Mouse (Mus musculus) lung, postnatal 10 days (tissue): ENCODE measurements around the gene Rtel1.

ENCODE experiments used
- DNase-seq: peaks from one replicate; pipeline ENCODE4 v3.0.0; 2021

Rtel1 gene

DNA sequence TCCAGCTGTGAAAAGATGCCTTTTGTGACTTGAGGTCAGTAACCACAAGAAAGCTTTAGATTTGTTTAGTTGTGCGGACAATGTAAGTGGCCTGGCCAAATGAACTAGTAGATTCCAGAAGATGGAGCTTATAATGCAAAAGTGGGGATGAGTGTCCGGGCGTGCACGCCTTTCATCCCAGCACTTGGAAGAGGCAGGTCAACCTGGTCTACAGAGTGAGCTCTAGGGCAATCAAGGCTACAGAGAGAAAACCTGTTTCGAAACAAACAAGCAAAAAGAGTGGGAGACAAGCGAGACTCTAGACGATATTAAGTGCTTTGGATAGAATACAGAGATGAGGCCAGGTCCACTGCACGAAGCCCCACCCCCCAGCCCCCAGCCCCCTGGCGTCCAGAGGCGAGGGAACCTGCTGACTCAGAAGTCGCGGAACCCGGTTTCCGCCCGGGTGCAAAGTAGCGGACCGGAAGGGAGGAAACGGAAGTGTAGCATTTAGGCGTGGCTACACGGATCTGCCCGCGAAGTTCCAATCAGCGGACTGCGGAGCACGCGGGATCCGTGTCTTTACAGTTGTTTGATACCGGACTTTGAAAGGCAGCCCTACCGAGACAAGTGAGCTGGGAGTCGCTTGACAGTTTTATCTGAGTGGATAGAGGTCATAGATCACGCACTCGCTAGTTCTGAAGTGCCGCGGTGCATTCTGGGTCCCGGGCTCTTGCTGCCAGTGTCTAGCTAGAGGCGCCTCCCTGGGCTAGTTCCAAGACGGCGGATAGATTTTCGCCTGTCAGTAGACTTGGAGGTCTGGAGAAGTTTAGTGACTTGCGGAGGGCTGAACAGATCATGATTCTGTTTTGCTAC is at the start of gene Rtel1:
Rtel1 (plus strand) TSS at position 492 of the 855 bp plus-strand sequence.
- DNase-seq: peak; percentile 91

DNA sequence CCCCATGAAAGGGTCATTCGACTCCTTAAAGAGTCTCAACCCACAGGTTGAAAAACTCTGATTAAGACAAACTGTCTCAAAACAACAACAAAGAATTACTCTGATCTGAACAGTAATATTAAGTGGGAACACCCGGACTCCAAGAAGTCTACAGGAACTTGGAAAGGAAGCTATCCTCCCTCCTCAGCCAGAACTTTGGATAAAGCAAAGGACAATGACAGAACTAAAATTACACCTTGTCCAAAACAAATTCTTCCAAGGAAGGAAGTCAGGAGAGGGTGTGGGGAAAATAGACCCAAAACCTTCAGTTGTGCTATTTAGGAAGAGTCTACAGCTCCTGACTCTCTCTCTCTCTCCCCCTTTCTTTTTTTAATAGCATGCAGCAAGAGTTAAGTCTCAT is 47.4 kb upstream of the Rtel1 start:
- DNase-seq: no peak

DNA sequence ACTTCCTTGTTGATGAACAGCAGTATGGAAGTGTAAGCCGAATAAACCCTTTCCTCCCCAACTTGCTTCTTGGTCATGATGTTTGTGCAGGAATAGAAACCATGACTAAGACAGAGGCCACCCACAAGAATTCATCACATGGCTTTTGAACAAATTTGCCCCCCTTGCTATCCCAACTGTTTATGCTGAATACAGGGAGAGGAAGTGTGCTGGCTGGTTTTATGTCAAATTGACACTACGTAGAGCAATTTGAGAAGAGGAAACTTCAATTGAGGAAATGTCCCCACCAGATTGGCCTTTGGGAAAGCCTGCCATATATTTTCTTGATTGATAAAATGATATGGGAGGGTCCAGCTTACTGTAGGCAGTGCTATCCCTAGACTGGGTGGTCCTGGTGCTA is 45.7 kb upstream of the Rtel1 start:
- DNase-seq: no peak

DNA sequence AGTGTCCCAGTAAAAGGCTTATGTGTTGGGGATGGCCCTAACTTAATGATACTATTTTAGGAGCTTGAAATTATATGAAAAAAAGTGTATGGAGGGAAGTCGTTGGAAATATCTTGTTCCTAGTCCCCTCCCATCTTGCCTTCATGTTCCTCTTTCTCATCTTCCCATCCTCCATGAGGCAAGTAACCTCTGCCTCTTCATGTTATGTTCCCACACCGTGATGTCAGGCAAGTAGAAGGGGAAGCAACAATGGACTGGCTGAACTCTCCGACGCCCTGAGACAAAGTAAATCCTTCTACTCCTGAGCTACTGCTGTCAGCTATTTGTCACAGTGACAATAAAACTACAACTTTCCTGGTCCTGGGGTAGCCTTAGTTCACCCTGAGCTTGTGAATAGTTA is 44.9 kb upstream of the Rtel1 start:
- no peak for DNase-seq

DNA sequence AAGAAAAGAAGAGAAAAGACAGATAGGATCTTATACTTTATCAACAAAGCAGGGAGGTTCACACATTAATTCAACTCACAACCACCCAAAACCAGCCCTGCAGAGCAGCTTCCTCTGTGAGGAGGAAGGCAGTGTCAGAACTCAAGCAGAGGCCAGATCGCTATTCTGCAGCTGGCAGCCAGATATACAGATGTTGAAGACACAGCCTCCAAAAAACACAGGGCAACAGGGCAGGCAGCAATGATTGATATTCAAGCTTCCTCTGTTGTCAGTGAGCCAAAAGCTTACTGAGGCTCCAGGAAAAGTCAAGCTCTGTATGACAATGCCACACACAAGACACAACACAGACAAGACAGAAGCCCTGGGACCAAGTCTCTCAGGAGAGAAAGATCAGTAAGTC is 42.8 kb upstream of the Rtel1 start:
- DNase-seq: peak; percentile 62

DNA sequence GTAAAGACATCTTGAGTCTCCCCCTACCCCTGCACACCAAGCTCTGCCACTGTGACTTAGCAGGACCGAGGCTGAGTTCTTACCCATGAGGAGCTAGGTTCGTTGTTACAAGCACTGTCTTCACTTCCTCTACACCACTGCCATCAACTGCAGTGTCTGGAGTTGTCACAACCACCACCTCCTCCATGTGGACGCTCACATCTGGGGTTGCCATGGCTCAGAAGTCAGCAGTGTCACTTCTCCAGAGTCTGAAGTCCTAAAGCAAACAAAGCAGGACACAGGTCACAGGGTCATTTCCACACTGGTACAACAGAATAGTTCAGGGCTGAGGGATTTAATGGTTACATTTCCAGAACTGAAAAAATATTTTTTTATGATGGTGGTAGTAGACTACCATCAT is 41.7 kb upstream of the Rtel1 start:
- DNase-seq: no peak

DNA sequence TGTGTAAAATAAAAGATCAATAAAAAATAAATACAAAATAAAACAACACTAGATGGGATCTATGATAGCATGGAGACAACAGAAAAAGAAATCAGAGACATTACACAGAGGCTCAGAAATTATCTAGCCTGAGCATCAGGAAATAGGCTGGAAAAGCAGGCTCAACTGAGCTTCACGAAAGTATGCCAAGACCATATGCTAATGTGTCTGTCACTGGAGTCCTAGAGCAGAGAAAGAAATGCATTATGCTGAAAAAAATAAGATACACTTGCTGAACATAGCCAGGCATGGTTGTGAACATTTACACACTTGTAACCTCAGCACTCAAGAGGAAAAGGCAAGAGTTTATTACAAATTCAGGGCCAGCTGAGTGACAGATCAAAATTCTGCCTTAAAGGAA is 39.6 kb upstream of the Rtel1 start:
- no peak for DNase-seq

DNA sequence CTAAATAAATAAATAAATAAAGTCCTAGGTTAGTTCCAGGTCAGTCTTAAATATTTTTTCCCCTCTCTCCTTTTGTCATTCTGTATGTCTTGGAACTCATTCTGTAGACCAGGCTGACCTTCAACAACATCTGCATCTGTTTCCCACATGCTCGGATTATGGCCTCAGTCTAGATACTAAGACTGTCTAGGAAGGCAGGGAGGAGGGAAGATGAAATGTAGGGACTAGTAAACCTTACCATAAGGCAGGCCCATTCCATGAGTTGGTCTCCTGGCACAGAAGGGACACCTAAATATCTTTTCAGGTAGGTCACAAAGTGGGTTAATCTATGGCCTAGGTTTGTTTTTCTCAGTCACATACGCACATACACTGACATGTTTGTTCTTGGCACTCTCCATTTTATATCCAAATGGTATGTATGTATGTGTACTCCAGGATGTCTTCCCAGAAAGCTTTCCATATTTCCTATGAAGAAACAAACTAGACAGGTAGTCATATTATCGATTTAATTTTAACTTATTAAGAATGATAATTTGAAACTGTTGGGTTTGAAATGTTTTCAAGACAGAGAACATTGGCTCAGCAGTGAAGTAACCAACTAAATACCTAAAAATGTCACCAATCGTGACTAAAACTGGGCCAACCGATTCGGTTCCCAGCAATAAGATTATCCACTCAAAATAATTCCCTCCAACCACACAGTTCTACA is 32.8 kb upstream of the Rtel1 start:
- no peak for DNase-seq

DNA sequence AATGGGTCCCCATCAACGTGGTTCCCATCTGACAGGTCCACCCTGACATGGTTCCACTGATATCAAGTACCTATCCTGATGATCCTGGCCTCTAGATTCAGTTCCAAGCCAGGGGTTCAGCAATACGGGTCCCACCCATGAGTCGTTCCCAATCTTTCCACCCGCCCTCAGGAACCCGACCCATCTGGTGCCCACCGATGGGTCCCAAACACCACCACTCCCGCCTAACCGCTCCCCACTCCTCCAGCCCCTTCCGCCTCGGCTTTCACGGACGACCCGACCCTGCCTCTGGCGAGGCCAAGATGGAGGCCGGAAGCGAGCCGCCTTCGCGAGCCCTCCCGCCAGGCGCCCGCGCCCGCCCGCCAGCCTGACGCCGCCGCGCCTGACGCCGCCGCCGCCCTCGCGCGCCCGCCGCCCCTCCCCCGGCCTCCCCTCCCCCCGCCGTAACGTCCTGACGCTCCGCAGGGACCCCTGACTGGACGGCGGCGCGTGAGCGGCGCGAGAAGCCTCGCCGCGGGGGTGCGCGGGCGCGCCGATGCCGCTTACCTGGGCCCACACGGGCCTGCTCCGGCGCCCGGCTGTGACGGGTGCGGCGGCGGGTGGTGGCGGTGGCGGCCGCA is 32.1 kb upstream of the Rtel1 start:
- peak; percentile 87 for DNase-seq

DNA sequence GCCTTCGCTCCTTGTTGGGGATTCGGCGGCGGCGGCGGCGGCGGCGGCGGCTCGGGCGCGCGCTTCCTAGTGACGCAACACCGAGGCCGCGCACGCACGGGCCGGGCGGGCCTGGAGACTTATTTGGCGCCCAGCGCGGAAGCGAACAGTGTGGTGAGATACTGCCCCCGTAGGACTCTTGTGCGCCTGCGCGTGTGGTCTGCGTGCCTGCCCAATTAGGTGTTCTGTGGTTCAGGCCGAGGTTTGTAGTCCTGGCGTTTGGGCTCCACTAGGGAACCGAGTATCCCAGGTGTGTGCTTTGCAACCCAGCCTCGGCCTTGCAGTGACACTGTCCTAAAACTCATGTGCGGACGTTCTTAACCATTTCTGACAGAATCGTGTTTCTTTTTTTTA is 31.6 kb upstream of the Rtel1 start, which contains the start of gene Gmeb2:
Gmeb2 (minus strand) TSS at position 78 of the 393 bp plus-strand sequence.
- DNase-seq: peak; percentile 95

DNA sequence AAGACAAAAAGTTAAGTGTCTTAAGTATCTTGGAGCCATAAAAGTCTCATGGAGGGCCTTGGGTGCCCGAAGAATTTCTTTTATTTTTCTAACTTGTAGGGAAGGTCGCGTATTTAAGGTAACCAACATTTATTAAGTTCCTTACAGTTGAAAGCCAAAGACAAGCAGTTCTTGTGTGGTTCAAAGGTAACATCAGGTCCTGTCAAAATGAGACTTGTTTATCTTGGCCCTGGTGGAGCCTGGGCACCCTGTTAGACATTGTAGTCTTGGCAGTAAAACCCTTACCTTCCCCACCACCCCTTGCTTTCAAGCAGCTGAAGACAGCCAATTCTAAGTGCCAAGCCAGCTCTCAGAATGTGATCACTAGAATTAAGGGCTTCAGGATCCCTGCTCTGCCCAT is 30.8 kb upstream of the Rtel1 start:
- DNase-seq: no peak

DNA sequence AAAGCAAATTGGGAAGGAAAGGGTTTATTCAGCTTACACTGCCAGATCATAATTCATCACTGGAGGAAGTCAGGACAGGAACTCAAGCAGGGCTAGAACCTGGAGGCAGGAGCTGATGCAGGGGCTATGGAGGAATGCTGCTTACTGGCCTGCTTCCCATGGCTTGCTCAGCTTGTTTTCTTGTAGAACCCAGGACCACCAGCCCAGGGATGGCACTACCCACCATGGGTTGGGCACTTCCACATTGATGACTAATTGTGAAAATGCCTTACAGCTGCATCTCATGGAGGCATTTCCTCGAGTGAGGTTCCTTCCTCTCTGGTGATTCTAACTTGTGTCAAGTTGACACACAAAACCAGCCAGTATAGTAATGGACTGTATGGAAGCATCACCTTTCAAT is 28.6 kb upstream of the Rtel1 start:
- DNase-seq: no peak

DNA sequence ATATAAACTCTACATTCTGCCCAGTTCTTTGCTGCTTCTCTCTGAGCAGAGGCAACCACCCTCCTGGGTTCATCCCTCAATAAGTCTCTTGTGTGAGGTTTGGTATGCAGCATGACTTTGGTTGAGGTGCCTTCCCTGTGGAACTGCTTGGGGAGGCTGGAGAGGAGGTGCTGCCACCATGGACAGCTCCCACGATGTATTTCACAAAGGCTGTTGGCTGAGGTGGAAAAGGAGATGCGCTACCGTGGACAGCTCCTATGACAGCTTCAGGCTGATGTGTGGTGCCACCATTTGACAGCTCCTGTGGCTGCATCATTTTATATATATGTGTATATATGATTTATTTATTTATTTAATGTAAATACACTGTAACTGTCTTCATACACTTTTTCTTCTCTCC is 17.5 kb upstream of the Rtel1 start:
- peak; percentile 28 for DNase-seq

DNA sequence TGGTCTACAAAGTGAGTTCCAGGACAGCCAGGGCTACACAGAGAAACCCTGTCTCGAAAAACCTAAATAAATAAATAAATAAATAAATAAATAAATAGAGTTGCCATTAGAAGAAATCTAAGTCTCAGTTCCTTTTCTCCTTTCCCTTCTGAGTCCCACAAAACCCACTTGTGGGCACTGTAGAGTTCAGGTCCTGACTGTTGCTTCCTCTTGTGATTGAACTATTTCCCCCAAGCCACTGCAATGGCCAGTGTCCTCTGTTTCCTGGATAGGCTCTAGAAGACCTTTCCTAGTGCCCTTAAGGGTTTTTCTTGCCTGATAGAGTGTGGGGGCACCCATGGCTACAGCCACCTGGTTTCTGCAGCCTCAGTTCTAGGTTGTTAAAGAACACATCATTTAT is 14.6 kb upstream of the Rtel1 start:
- DNase-seq: no peak

DNA sequence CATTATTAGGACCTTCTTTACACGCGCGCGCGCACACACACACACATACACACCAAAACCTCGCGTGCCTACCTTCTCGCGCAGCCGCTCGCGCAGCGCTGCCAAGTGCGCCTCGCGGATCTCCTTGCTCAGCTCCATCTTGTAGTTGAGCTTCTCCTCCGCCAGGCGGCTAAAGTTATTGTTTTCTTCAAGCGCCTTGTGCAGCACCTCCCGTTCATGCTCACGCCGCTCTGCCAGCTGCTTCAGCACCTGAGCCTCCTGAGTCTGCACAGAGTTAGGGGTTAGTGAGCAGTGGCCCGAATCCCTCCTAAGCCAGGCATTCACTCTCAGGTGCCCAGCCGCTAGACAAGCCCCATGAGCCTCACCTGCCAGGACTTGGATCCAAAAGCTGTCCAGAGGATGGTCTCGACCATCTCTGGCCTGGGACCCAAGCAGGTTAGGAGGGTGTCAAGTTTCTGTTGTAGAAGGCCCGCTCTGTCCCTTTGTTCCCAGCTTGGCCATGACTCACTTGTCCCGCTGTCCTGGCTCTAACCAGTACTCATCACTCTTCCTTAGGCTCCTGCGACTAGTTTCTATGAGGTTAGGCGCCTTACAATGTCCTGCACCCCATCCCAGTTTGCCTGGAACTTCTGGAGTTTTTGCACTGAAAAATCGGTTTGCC is 12.3 kb upstream of the Rtel1 start:
- DNase-seq: peak; percentile 66

DNA sequence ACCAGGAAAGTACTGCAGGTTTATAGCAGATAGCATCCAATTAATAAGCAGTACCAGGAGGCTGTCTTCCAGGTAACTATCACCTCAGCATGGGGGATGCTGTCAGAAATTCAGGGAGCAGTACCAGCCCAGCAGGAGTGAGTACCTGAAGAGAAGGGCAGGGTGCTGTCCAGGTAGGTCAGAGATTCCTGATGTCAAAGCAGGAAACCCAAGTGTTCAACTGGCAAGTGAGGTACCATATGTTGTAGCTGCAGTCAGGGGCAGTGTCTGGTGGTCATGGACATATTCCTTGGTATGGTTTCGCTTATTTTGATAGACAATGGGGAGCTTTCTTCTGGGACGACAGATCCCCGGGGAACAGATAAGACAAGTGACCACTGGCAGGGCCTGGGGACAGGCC is 7.1 kb upstream of the Rtel1 start:
- no peak for DNase-seq

DNA sequence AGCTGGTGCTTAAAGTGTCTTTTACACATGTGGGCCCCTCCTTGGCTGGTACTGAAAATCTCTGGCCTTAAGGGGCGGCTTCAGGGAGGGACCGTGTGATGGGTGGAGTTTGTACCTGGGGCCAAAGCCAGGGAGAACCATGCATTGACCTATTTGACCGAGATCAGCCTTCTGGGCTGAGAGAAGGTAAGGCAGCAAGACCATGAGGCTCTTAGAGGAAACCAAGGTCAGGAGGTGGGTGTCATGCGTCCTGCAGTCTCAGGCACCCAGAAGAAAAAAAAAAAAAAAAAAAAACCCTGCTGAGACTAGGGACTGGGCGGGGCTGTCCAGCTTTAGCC is 6.6 kb upstream of the Rtel1 start:
- no peak for DNase-seq

DNA sequence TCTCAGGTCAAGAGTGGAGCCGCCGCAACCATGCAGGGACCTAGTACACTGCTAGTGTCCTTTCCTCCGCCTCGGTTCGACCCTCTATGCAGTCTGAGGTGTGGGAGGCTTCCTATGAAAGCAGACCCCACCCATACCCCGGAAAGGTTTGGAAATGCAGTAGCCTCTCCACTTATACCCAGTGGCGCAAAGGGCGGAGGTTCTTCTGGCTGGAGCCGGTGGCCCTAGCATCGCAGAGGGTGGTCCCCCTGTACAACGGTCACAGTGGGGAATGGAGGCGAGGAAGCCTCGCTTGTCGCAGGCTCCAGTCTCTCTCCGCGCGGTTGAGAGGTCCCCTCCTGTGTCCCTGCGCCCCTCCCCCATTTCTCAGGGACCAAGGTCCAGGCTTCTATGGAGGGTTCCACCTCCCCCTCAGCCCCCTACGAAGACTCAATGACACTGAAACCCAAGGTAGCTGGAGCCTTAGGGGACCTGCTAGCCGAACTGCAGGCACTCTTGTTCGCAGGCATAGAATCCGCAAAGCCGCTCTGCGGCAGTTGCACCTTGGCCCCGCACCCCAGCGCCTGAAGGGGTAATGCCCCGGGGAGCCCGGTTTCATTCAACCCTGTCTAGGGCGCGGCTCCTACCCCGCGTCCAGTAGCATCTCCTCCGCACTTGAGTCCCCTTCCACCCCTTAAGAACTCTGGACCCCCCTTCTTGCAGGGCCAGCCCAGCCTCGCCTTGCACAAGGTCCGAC is 6.0 kb upstream of the Rtel1 start:
- no peak for DNase-seq

DNA sequence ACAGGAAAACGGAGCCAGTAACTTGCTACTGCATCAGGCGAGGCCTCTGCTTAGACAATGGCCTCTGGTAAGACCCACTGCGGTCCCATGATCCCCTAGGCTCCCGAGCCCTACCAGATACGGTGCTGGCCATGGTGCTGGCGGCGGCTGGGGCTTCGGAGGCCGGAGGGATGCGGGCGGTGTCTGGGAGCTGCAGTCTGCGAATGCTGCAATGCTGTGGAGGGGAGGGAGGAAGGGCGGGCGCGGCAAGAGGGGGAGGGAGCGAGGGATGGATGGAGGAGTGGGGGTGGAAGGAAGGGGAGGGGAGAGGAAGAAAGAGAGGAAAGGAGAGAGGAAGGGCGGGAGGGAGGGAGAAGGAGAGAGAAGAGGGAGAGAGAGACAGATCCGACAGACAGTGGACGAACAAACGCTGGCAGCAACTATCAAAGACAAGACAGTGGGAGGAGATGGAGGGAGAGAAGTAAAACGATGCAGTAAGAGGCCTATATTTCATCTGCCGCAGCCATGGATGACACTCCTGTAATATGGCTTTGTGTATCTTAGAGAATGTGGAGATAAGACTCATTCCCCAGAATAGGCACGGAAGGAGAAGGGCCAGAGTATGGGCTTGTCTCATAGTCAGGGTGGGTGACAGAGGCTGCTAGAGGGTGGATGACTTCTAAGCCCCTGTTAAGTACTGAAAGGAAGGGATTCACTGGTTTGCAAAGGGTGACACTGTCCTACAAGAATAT is 5.3 kb upstream of the Rtel1 start, which contains the start of gene Stmn3:
Stmn3 (minus strand) TSS at position 421 of the 731 bp plus-strand sequence.
- peak; percentile 75 for DNase-seq

DNA sequence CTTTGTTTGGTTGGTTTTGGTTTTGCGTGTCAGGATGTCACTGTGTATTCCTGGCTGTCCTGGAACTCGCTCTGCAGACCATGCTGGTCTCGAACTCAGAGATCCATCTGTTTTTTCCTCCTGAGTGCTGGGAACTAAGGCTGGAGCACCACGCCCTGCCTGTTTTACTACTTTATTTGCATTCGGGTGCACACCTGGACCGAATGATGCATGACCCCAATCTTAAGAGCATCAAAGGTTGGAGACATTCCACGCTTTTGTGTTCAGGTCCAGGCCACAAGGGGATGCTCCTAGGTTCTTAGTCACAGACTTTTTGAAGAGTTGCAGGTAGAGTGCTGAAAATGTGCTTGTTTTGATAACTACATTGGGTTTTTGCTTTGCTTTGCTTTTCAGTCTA is 562 bp downstream of the Rtel1 start:
- no peak for DNase-seq

DNA sequence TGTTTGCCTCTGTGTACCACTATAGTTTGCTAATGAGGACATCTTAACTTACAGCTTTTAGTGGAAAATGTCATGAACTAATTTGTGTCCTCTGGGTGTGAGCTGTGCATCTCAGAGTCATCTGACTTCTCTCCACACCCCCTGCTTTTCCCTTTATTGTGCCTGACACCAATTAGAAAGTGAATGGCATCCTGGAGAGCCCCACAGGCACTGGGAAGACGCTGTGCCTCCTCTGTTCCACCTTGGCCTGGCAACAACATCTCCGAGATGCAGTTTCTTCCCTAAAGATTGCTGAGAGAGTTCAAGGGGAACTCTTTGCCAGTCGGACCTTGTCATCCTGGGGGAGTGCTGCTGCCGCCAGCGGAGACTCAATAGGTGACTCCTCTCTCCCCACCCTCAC is 2.6 kb downstream of the Rtel1 start:
- no peak for DNase-seq

DNA sequence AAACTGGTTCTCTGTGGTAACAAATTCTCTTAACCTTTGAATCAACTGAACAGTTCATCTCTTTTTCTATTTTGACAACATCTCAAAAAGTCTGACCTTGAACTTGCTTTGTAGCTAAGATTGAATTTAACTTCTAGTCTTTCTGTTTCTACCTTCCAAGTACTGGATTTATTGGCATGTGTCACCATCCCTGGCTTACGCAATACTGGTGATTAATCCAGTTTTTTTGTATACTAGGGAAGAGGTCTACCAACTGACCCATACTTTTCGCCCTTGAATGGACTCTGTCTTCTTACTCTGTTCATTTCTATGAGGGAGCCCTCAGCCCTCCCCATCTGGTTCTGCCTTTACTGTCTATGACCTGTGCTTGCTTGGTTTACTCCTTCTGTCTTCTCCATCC is 6.6 kb downstream of the Rtel1 start:
- DNase-seq: no peak
